Mouse (Mus musculus) hindbrain, embryonic 14.5 days (tissue): Measurements from ENCODE around the gene C1qtnf4. TPM values are rescaled to one million over a fixed set of nuclear protein-coding genes. Genes with fewer than 3 reads are reported as not detected.
A peak's percentile ranks its signal among the peaks of the same experiment; 100 is the strongest.
"Not testable (repeated sequence)": the region's sequence is repeated elsewhere in the genome, so short reads cannot be mapped to it uniquely, and the experiment has no call there.

Source experiments
- ATAC-seq: fragments of 200-750 bp; cut with Nextera tagmentation; 2 replicates; pipeline ENCODE4 v1.8.0; 2017; ENCODE audit warnings: moderate number of reproducible peaks, mild to moderate bottlenecking, moderate TSS enrichment, moderate library complexity; ENCODE audit not compliant: low FRiP score
- DNase-seq: peaks from one replicate; pipeline ENCODE4 v3.0.0-alpha.2; 2015; ENCODE audit warnings: low spot score
- H3K27ac ChIP-seq: fragments of 300-500 bp; sonication (generic); 2 replicates; pipeline ENCODE4 v1.5.1; 2014; ENCODE audit warnings: mild to moderate bottlenecking, moderate library complexity
- H3K27me3 ChIP-seq: fragments of 300-500 bp; sonication (generic); 2 replicates; pipeline ENCODE4 v1.6.1; 2014; ENCODE audit warnings: mild to moderate bottlenecking, low read length, mixed read lengths; ENCODE audit not compliant: control insufficient read depth, insufficient read depth
- H3K36me3 ChIP-seq: fragments of 300-500 bp; sonication (generic); replicated peaks from 2 replicates; pipeline ENCODE4 v1.6.1; 2014; ENCODE audit not compliant: control insufficient read depth, insufficient read depth
- H3K4me1 ChIP-seq: fragments of 300-500 bp; sonication (generic); replicated peaks from 2 replicates; pipeline ENCODE4 v1.6.1; 2014; ENCODE audit warnings: antibody characterized with exemption, low read length, mixed read lengths; ENCODE audit not compliant: control insufficient read depth, insufficient read depth
- H3K4me2 ChIP-seq: fragments of 300-500 bp; sonication (generic); replicated peaks from 2 replicates; pipeline ENCODE4 v1.6.1; 2014; ENCODE audit warnings: mild to moderate bottlenecking, moderate library complexity
- H3K4me3 ChIP-seq: fragments of 300-500 bp; sonication (generic); replicated peaks from 2 replicates; pipeline ENCODE4 v1.5.1; 2014; ENCODE audit warnings: mild to moderate bottlenecking, low read length
- H3K9ac ChIP-seq: fragments of 300-500 bp; sonication (generic); 2 replicates; pipeline ENCODE4 v1.6.1; 2014
- H3K9me3 ChIP-seq: fragments of 300-500 bp; sonication (generic); 2 replicates; pipeline ENCODE4 v1.6.1; 2016; ENCODE audit warnings: low read length; ENCODE audit not compliant: control insufficient read depth
- WGBS: fragments of 180-500 bp; shearing (Covaris S2); extraction: QIAGEN DNeasy Blood & Tissue Kit; methylation state at CpG from one replicate; pipeline ENCODE4 v1.1.7; 2014; 5-methylcytosine and 5-hydroxymethylcytosine counted together
- polyA plus RNA-seq: library from polyadenylated mRNA; unstranded; fragments of >200 nt; fragmentation: Nextera tagmentation; extraction: Ambion mirVana; gene quantifications from 2 replicates; pipeline ENCODE4 v1.2.1, GENCODE M21; 2014

The C1qtnf4 gene
- polyA plus RNA-seq, 1 experiment from 2014 or later = 189 TPM

- ATAC-seq, H3K4me3 ChIP-seq, H3K27me3 ChIP-seq, H3K27ac ChIP-seq, H3K4me2 ChIP-seq, H3K9me3 ChIP-seq, H3K9ac ChIP-seq, DNase-seq: not testable (repeated sequence)
- peaks cover 81% of the 10 kb centered on the region for H3K36me3 ChIP-seq
- H3K4me1 ChIP-seq = peaks cover 12% of the 10 kb centered on the region
- WGBS = 92% methylated on average over 3 of the region's 3 CpGs
Measured at GRCm38 (mm10) chr2:90894299-90894677, 8.6 kb downstream of the C1qtnf4 start.

GRCm38 (mm10) chr2:90903398-90903797 is 17.7 kb downstream of the C1qtnf4 start:
- Histone ChIP-seq H3K4me3 (peak overlapping the region; percentile 92), H3K27me3 (no peaks in the 10 kb centered on the region), H3K4me2 (peak overlapping the region; percentile 61), H3K36me3 (peaks cover 58% of the 10 kb centered on the region), H3K27ac (peak overlapping the region; percentile 95; the same call in 1 of the 2 replicates), H3K9me3 (no peaks in the 10 kb centered on the region), H3K4me1 (peaks cover 32% of the 10 kb centered on the region), H3K9ac (peak overlapping the region; percentile 97)
- no peak for DNase-seq
- 89% methylated on average over 2 of the region's 2 CpGs for WGBS
- no peak for ATAC-seq

GRCm38 (mm10) chr2:90904076-90904855 is 18.6 kb downstream of the C1qtnf4 start, which contains the start of the genes Kbtbd4 and Ndufs3:
TSS of gene Kbtbd4 (plus strand) at chr2:90904740.
TSS of gene Ndufs3 (minus strand) at chr2:90904827.
- Histone ChIP-seq H3K27ac (peak within 1 kb of the TSS; percentile 95), H3K36me3 (peaks cover 58% of the 10 kb centered on the region), H3K4me3 (peak within 1 kb of the TSS; percentile 92), H3K9ac (peak within 1 kb of the TSS; percentile 97), H3K4me1 (peaks cover 32% of the 10 kb centered on the region), H3K4me2 (peak within 1 kb of the TSS; percentile 61), H3K9me3 (no peaks in the 10 kb centered on the region), H3K27me3 (no peaks in the 10 kb centered on the region)
- under 1% methylated on average over 42 of the region's 43 CpGs for WGBS
- DNase-seq = peak; percentile 92
- ATAC-seq = peak; percentile 93

GRCm38 (mm10) chr2:90904856-90905224 is 19.2 kb downstream of the C1qtnf4 start:
- under 1% methylated on average over 21 of the region's 21 CpGs for WGBS
- Histone ChIP-seq H3K9ac (peak overlapping the region; percentile 97), H3K4me2 (peak overlapping the region; percentile 61), H3K27ac (peak overlapping the region; percentile 95), H3K4me1 (peaks cover 32% of the 10 kb centered on the region), H3K4me3 (peak overlapping the region; percentile 92), H3K27me3 (no peaks in the 10 kb centered on the region), H3K36me3 (peaks cover 60% of the 10 kb centered on the region), H3K9me3 (no peaks in the 10 kb centered on the region)
- DNase-seq = no peak
- ATAC-seq = no peak; the same call in 1 of the 2 replicates

GRCm38 (mm10) chr2:90906721-90907120 is 21.1 kb downstream of the C1qtnf4 start:
- DNase-seq (no peak), ATAC-seq (no peak)
- WGBS = 96% methylated on average over 2 of the region's 2 CpGs
- Histone ChIP-seq H3K4me3 (no peak overlapping the region), H3K9me3 (no peaks in the 10 kb centered on the region), H3K9ac (no peak overlapping the region), H3K27me3 (no peaks in the 10 kb centered on the region), H3K4me1 (peaks cover 32% of the 10 kb centered on the region), H3K4me2 (no peak overlapping the region), H3K36me3 (peaks cover 63% of the 10 kb centered on the region), H3K27ac (no peak overlapping the region)

- Histone ChIP-seq H3K27ac (no peak overlapping the region), H3K36me3 (peaks cover 77% of the 10 kb centered on the region), H3K4me2 (no peak overlapping the region), H3K9ac (no peak overlapping the region), H3K27me3 (no peaks in the 10 kb centered on the region), H3K4me1 (peaks cover 26% of the 10 kb centered on the region), H3K4me3 (no peak overlapping the region), H3K9me3 (no peaks in the 10 kb centered on the region)
- DNase-seq (no peak), ATAC-seq (no peak)
- 97% methylated on average over 1 of the region's 1 CpGs for WGBS
Measured at GRCm38 (mm10) chr2:90910861-90911260, 25.2 kb downstream of the C1qtnf4 start.

GRCm38 (mm10) chr2:90911668-90912067 is 26.0 kb downstream of the C1qtnf4 start:
- H3K4me2 ChIP-seq = no peak overlapping the region
- peaks cover 26% of the 10 kb centered on the region for H3K4me1 ChIP-seq
- H3K4me3 ChIP-seq = no peak overlapping the region
- no peak overlapping the region for H3K27ac ChIP-seq
- 91% methylated on average over 1 of the region's 1 CpGs for WGBS
- H3K36me3 ChIP-seq = peaks cover 77% of the 10 kb centered on the region
- no peaks in the 10 kb centered on the region for H3K9me3 ChIP-seq
- no peak for DNase-seq
- H3K9ac ChIP-seq = no peak overlapping the region
- H3K27me3 ChIP-seq = no peaks in the 10 kb centered on the region
- ATAC-seq = no peak

- no peak for ATAC-seq
- Histone ChIP-seq H3K9me3 (no peaks in the 10 kb centered on the region), H3K4me3 (no peak overlapping the region), H3K9ac (peak overlapping the region; percentile 11; the same call in 1 of the 2 replicates), H3K4me1 (peaks cover 34% of the 10 kb centered on the region), H3K36me3 (peaks cover 57% of the 10 kb centered on the region), H3K27me3 (no peaks in the 10 kb centered on the region), H3K27ac (peak overlapping the region; percentile 24; the same call in 1 of the 2 replicates), H3K4me2 (no peak overlapping the region)
- WGBS = 75% methylated on average over 2 of the region's 2 CpGs
- DNase-seq = peak; percentile 64
Measured at GRCm38 (mm10) chr2:90913671-90914070, 28.0 kb downstream of the C1qtnf4 start.

GRCm38 (mm10) chr2:90915516-90915915 is 29.9 kb downstream of the C1qtnf4 start:
- no peak overlapping the region for H3K27ac ChIP-seq
- DNase-seq (no peak), ATAC-seq (no peak)
- WGBS = 57% methylated on average over 1 of the region's 1 CpGs
- H3K27me3 ChIP-seq = no peaks in the 10 kb centered on the region
- peak overlapping the region; percentile 78 for H3K4me2 ChIP-seq
- H3K4me1 ChIP-seq = peaks cover 34% of the 10 kb centered on the region
- H3K36me3 ChIP-seq = peaks cover 38% of the 10 kb centered on the region
- H3K9ac ChIP-seq = peak overlapping the region; percentile 98
- H3K4me3 ChIP-seq = no peak overlapping the region
- H3K9me3 ChIP-seq = no peaks in the 10 kb centered on the region
